Mouse (Mus musculus): Measurements from ENCODE around the gene Fbrsl1. TPM values are rescaled to one million over a fixed set of nuclear protein-coding genes. Genes with fewer than 3 reads are reported as not detected.

The Fbrsl1 gene
- polyA plus RNA-seq, 1 experiment from 2014 or later: 14.4 TPM

Other genes starting within 250 kb of the Fbrsl1 start
- gene Ankle2, start 217.5 kb downstream of the Fbrsl1 start, polyA plus RNA-seq (2016; fragmentation: Nextera tagmentation; extraction: Ambion mirVana): 24.6 and 27.4 TPM in 2 replicates
- 59.1 and 59.4 TPM in 2 replicates for gene Pgam5, start 178.6 kb downstream of the Fbrsl1 start, polyA plus RNA-seq (2016; fragmentation: Nextera tagmentation; extraction: Ambion mirVana)
- 14.8 and 16.6 TPM in 2 replicates for gene Pxmp2, start 162.3 kb downstream of the Fbrsl1 start, polyA plus RNA-seq (2016; fragmentation: Nextera tagmentation; extraction: Ambion mirVana)
- gene Pole, start 162.2 kb downstream of the Fbrsl1 start, polyA plus RNA-seq (2016; fragmentation: Nextera tagmentation; extraction: Ambion mirVana): 24.7 and 26.6 TPM in 2 replicates
- gene P2rx2, start 105.3 kb downstream of the Fbrsl1 start, polyA plus RNA-seq (2016; fragmentation: Nextera tagmentation; extraction: Ambion mirVana): 0.22 TPM in 1 of 2 replicates, not detected in the other
- gene Lrcol1, start 103.8 kb downstream of the Fbrsl1 start, polyA plus RNA-seq (2016; fragmentation: Nextera tagmentation; extraction: Ambion mirVana): not detected in 2 replicates
- not detected in 2 replicates for gene Galnt9, start 95.9 kb upstream of the Fbrsl1 start, polyA plus RNA-seq (2016; fragmentation: Nextera tagmentation; extraction: Ambion mirVana)
- gene Noc4l, start 204.9 kb upstream of the Fbrsl1 start, polyA plus RNA-seq (2016; fragmentation: Nextera tagmentation; extraction: Ambion mirVana): 34.0 and 35.7 TPM in 2 replicates
- 20.6 and 24.1 TPM in 2 replicates for gene Ddx51, start 204.9 kb upstream of the Fbrsl1 start, polyA plus RNA-seq (2016; fragmentation: Nextera tagmentation; extraction: Ambion mirVana)